Comparison of ENCODE assay signal across 8 mouse cellular contexts in genomic region chr5:103854041-103854806, GRCm38 (mm10). TPM values are rescaled to one million over a fixed set of nuclear protein-coding genes. Genes with fewer than 3 reads are reported as not detected.
DNase-seq lines count a peak whose midpoint lies in the region; ATAC-seq and TF ChIP-seq lines count a peak whose summit lies in the region.

No protein-coding gene starts in this region.

- 74% methylated on average over 17 of the region's 17 CpGs for WGBS in stomach, postnatal 0 days

- peaks cover 22% of the 10 kb centered on the region for H3K4me1 ChIP-seq in megakaryocyte, embryonic 14.5 days
- H3K4me1 ChIP-seq in stomach, postnatal 0 days (replicated peaks; ENCODE audit: control insufficient read depth, insufficient read depth): no peaks in the 10 kb centered on the region

- peak overlapping the region; percentile 31 for H3K4me3 ChIP-seq in megakaryocyte, embryonic 14.5 days (replicated peaks)
- no peak overlapping the region for H3K4me3 ChIP-seq in stomach, postnatal 0 days (ENCODE audit: low read depth, low read length)

- no peak overlapping the region for H3K4me2 ChIP-seq in stomach, postnatal 0 days (replicated peaks; ENCODE audit: low read depth)

- peak; percentile 34 for TF ChIP-seq CTCF in stomach, postnatal 0 days (IDR thresholded peaks at IDR 0.05; ENCODE audit: low read depth)

- no peak for TF ChIP-seq EP300 in stomach, postnatal 0 days (optimal IDR thresholded peaks at IDR 0.05)

- ATAC-seq in megakaryocyte, adult 5-6 weeks (ENCODE audit: poor library complexity, severe bottlenecking): no peak
- no peak for ATAC-seq in stomach, postnatal 0 days (ENCODE audit: low FRiP score, low TSS enrichment)

- no peak overlapping the region for H3K9ac ChIP-seq in stomach, postnatal 0 days (ENCODE audit: low read length)

- no peaks in the 10 kb centered on the region for H3K27me3 ChIP-seq in megakaryocyte, embryonic 14.5 days (replicated peaks)
- H3K27me3 ChIP-seq in stomach, postnatal 0 days (ENCODE audit: control insufficient read depth, insufficient read depth, low read length): no peaks in the 10 kb centered on the region

- peaks cover 62% of the 10 kb centered on the region for H3K36me3 ChIP-seq in megakaryocyte, embryonic 14.5 days (replicated peaks; ENCODE audit: low read length)
- H3K36me3 ChIP-seq in stomach, postnatal 0 days (ENCODE audit: control insufficient read depth, insufficient read depth, low read length): peaks cover 18% of the 10 kb centered on the region; the same call in 1 of the 2 replicates

- no peak overlapping the region for H3K27ac ChIP-seq in stomach, postnatal 0 days (replicated peaks)

- no peaks in the 10 kb centered on the region for H3K9me3 ChIP-seq in megakaryocyte, embryonic 14.5 days
- no peaks in the 10 kb centered on the region for H3K9me3 ChIP-seq in stomach, postnatal 0 days (ENCODE audit: control insufficient read depth, low read length)

- peak; percentile 13 for DNase-seq in embryo, embryonic 11 days
- DNase-seq in embryo, embryonic 9.5 days (ENCODE audit: extremely low spot score): no peak
- DNase-seq in left cerebral cortex, adult 8-10 months (ENCODE audit: low spot score in 2 of 2): peak; percentile 41 to 67
- no peak for DNase-seq in stomach, postnatal 0 days (ENCODE audit: low spot score)
- no peak for DNase-seq in T-cell, adult 2 months (ENCODE audit: low spot score)
- DNase-seq in adipocyte (ENCODE audit: low spot score): no peak

RNA-seq across cellular contexts. Expression of gene Klhl8, which starts 56.8 kb away (rescaled TPM):
- not detected in 2 replicates for polyA plus RNA-seq in megakaryocyte, embryonic 14.5 days (2012; ENCODE audit: insufficient read depth, low replicate concordance)
- 0.21 and 0.87 TPM in 2 replicates for total RNA-seq in megakaryocyte, adult 5-6 weeks (2015)
- 0.95 and 2.0 TPM in 2 replicates for total RNA-seq in megakaryocyte, adult 5-6 weeks (2017)
- 10 to 100 TPM; 29.0 to 30.6 (median 30.3) TPM for total RNA-seq in left cerebral cortex, adult 8-10 months (2022)
- polyA plus RNA-seq in stomach, postnatal 0 days (2015; fragmentation: Nextera tagmentation; extraction: Ambion mirVana): 7.7 and 8.4 TPM in 2 replicates

Comparison
In these comparisons a context has a peak if more than half of its experiments do, and no peak if none do; other contexts are left out.
1. DNase-seq: peak in embryo, embryonic 11 days (single experiment) and left cerebral cortex, adult 8-10 months (2 of 2); none in embryo, embryonic 9.5 days (single experiment), stomach, postnatal 0 days (single experiment), T-cell, adult 2 months (single experiment) and adipocyte (single experiment).
2. RNA of gene Klhl8, which starts 56.8 kb away (total RNA-seq): 29.0 to 30.6 TPM in left cerebral cortex, adult 8-10 months; 0.21 to 2.0 TPM in megakaryocyte, adult 5-6 weeks; every median in the first group is over 10 times any median in the second.